Mouse (Mus musculus) liver, embryonic 16.5 days (tissue): ENCODE results near the gene Hps5. TPM values are rescaled to one million over a fixed set of nuclear protein-coding genes. Genes with fewer than 3 reads are reported as not detected.

Source experiments
- ATAC-seq: fragments of 200-750 bp; cut with Nextera tagmentation; 2 replicates; pipeline ENCODE4 v1.8.0; 2017; ENCODE audit warnings: low read depth, mild to moderate bottlenecking, moderate number of reproducible peaks, moderate library complexity
- H3K27ac ChIP-seq: fragments of 300-500 bp; sonication (generic); 2 replicates; pipeline ENCODE4 v1.5.1; 2014; ENCODE audit warnings: mild to moderate bottlenecking, low read length
- H3K27me3 ChIP-seq: fragments of 300-500 bp; sonication (generic); 2 replicates; pipeline ENCODE4 v1.6.1; 2014; ENCODE audit warnings: low read depth, low read length, mixed read lengths; ENCODE audit not compliant: control insufficient read depth, insufficient read depth
- H3K36me3 ChIP-seq: fragments of 300-500 bp; sonication (generic); 2 replicates; pipeline ENCODE4 v1.6.1; 2014; ENCODE audit warnings: mild to moderate bottlenecking; ENCODE audit not compliant: control insufficient read depth, insufficient read depth
- H3K4me1 ChIP-seq: fragments of 300-500 bp; sonication (generic); 2 replicates; pipeline ENCODE4 v1.6.1; 2014; ENCODE audit warnings: low read depth, low read length, mixed read lengths; ENCODE audit not compliant: control insufficient read depth
- H3K4me2 ChIP-seq: fragments of 300-500 bp; sonication (generic); 2 replicates; pipeline ENCODE4 v1.6.1; 2014; ENCODE audit warnings: low read depth, low read length, mixed read lengths
- H3K4me3 ChIP-seq: fragments of 300-500 bp; sonication (generic); 2 replicates; pipeline ENCODE4 v1.5.1; 2014; ENCODE audit warnings: low read depth, mild to moderate bottlenecking, low read length
- H3K9ac ChIP-seq: fragments of 300-500 bp; sonication (generic); 2 replicates; pipeline ENCODE4 v1.6.1; 2014; ENCODE audit warnings: low read depth, low read length
- H3K9me3 ChIP-seq: fragments of 300-500 bp; sonication (generic); replicated peaks from 2 replicates; pipeline ENCODE4 v1.6.1; 2016; ENCODE audit warnings: low read length; ENCODE audit not compliant: control insufficient read depth
- WGBS: fragments of 180-500 bp; shearing (Covaris S2); extraction: QIAGEN DNeasy Blood & Tissue Kit; methylation state at CpG from one replicate; pipeline ENCODE4 v1.1.7; 2014; ENCODE audit not compliant: insufficient replicate concordance; 5-methylcytosine and 5-hydroxymethylcytosine counted together
- polyA plus RNA-seq: library from polyadenylated mRNA; unstranded; fragments of >200 nt; fragmentation: Nextera tagmentation; extraction: Ambion mirVana; gene quantifications from 2 replicates; pipeline ENCODE4 v1.2.1, GENCODE M21; 2015

The Hps5 gene
- polyA plus RNA-seq, 1 experiment from 2014 or later: 7.4 TPM

GRCm38 (mm10) chr7:46796779-46797178 lies 915 bp upstream of the Hps5 start:
- peak overlapping the region; percentile 96 for H3K4me2 ChIP-seq
- peak overlapping the region; percentile 98 for H3K4me3 ChIP-seq
- H3K9me3 ChIP-seq: no peaks in the 10 kb centered on the region
- H3K36me3 ChIP-seq: no peaks in the 10 kb centered on the region; the same call in 1 of the 2 replicates
- WGBS: 24% methylated on average over 6 of the region's 6 CpGs
- ATAC-seq: no peak
- peak overlapping the region; percentile 86 for H3K9ac ChIP-seq
- H3K27me3 ChIP-seq: no peaks in the 10 kb centered on the region
- H3K27ac ChIP-seq: no peak overlapping the region
- H3K4me1 ChIP-seq: peaks cover 20% of the 10 kb centered on the region

- peak overlapping the region; percentile 96 for H3K4me2 ChIP-seq
- H3K4me3 ChIP-seq: peak overlapping the region; percentile 98
- peak overlapping the region; percentile 86 for H3K9ac ChIP-seq
- H3K4me1 ChIP-seq: peaks cover 20% of the 10 kb centered on the region
- no peaks in the 10 kb centered on the region for H3K9me3 ChIP-seq
- H3K27ac ChIP-seq: peak overlapping the region; percentile 87
- ATAC-seq: peak; percentile 4
- H3K27me3 ChIP-seq: no peaks in the 10 kb centered on the region
- under 1% methylated on average over 31 of the region's 31 CpGs for WGBS
- no peaks in the 10 kb centered on the region; the same call in 1 of the 2 replicates for H3K36me3 ChIP-seq
These were observed 379 bp upstream of the Hps5 start for GRCm38 (mm10) chr7:46796206-46796679.

GRCm38 (mm10) chr7:46793871-46794270 lies 2.0 kb downstream of the Hps5 start:
- H3K9ac ChIP-seq: no peak overlapping the region
- no peaks in the 10 kb centered on the region for H3K27me3 ChIP-seq
- no peak for ATAC-seq
- H3K4me1 ChIP-seq: peaks cover 20% of the 10 kb centered on the region
- no peak overlapping the region for H3K27ac ChIP-seq
- H3K4me3 ChIP-seq: no peak overlapping the region
- no peaks in the 10 kb centered on the region for H3K36me3 ChIP-seq
- H3K4me2 ChIP-seq: no peak overlapping the region
- no peaks in the 10 kb centered on the region for H3K9me3 ChIP-seq
- WGBS: 66% methylated on average over 4 of the region's 4 CpGs

- WGBS: 62% methylated on average over 5 of the region's 5 CpGs
- Histone ChIP-seq H3K9ac (no peak overlapping the region), H3K4me2 (no peak overlapping the region), H3K4me3 (no peak overlapping the region), H3K36me3 (no peaks in the 10 kb centered on the region; the same call in 1 of the 2 replicates), H3K27ac (no peak overlapping the region), H3K27me3 (no peaks in the 10 kb centered on the region), H3K4me1 (peaks cover 3% of the 10 kb centered on the region), H3K9me3 (no peaks in the 10 kb centered on the region)
- ATAC-seq: no peak
These were observed 6.6 kb downstream of the Hps5 start for GRCm38 (mm10) chr7:46789177-46789849.

GRCm38 (mm10) chr7:46770706-46771105 lies 25.2 kb downstream of the Hps5 start:
- Histone ChIP-seq H3K4me3 (no peak overlapping the region), H3K36me3 (peaks cover 13% of the 10 kb centered on the region), H3K27ac (no peak overlapping the region), H3K9ac (no peak overlapping the region), H3K4me2 (no peak overlapping the region), H3K4me1 (no peaks in the 10 kb centered on the region), H3K27me3 (no peaks in the 10 kb centered on the region), H3K9me3 (no peaks in the 10 kb centered on the region)
- ATAC-seq: no peak; the same call in 1 of the 2 replicates
- WGBS: 46% methylated on average over 4 of the region's 4 CpGs

GRCm38 (mm10) chr7:46768451-46768850 lies 27.4 kb downstream of the Hps5 start:
- Histone ChIP-seq H3K4me1 (no peaks in the 10 kb centered on the region), H3K27me3 (no peaks in the 10 kb centered on the region), H3K4me3 (no peak overlapping the region), H3K36me3 (peaks cover 17% of the 10 kb centered on the region), H3K4me2 (no peak overlapping the region), H3K27ac (no peak overlapping the region), H3K9me3 (no peaks in the 10 kb centered on the region), H3K9ac (no peak overlapping the region)
- WGBS: 86% methylated on average over 7 of the region's 7 CpGs
- no peak for ATAC-seq

- Histone ChIP-seq H3K4me3 (no peak overlapping the region), H3K27ac (no peak overlapping the region), H3K27me3 (no peaks in the 10 kb centered on the region), H3K4me1 (no peaks in the 10 kb centered on the region), H3K9ac (no peak overlapping the region), H3K36me3 (peaks cover 18% of the 10 kb centered on the region), H3K9me3 (no peaks in the 10 kb centered on the region), H3K4me2 (no peak overlapping the region)
- ATAC-seq: no peak
These were observed 28.5 kb downstream of the Hps5 start for GRCm38 (mm10) chr7:46767371-46767770.

GRCm38 (mm10) chr7:46764672-46765071 lies 31.2 kb downstream of the Hps5 start:
- no peaks in the 10 kb centered on the region for H3K27me3 ChIP-seq
- H3K4me2 ChIP-seq: no peak overlapping the region
- no peak overlapping the region for H3K27ac ChIP-seq
- no peak overlapping the region for H3K9ac ChIP-seq
- no peak overlapping the region for H3K4me3 ChIP-seq
- no peaks in the 10 kb centered on the region for H3K9me3 ChIP-seq
- H3K4me1 ChIP-seq: no peaks in the 10 kb centered on the region; the same call in 1 of the 2 replicates
- WGBS: 83% methylated on average over 8 of the region's 8 CpGs
- no peak for ATAC-seq
- peaks cover 18% of the 10 kb centered on the region for H3K36me3 ChIP-seq

- H3K36me3 ChIP-seq: peaks cover 8% of the 10 kb centered on the region
- H3K9ac ChIP-seq: no peak overlapping the region
- H3K27me3 ChIP-seq: no peaks in the 10 kb centered on the region
- no peaks in the 10 kb centered on the region for H3K9me3 ChIP-seq
- ATAC-seq: no peak
- no peak overlapping the region for H3K4me3 ChIP-seq
- H3K4me2 ChIP-seq: no peak overlapping the region
- 67% methylated on average over 5 of the region's 5 CpGs for WGBS
- no peak overlapping the region for H3K27ac ChIP-seq
- H3K4me1 ChIP-seq: no peaks in the 10 kb centered on the region; the same call in 1 of the 2 replicates
These were observed 33.3 kb downstream of the Hps5 start for GRCm38 (mm10) chr7:46762601-46763000.
